Mouse (Mus musculus): ENCODE data around the gene Ctdspl.

GRCm38 (mm10) chr9:119068266-119068665 lies 142.0 kb downstream of the Ctdspl start:
- no peak for TF ChIP-seq POLR2AphosphoS2 (IDR thresholded peaks at IDR 0.05; ENCODE audit: insufficient read length, low read depth)
- TF ChIP-seq POLR2A (IDR thresholded peaks at IDR 0.05; ENCODE audit: insufficient read length, low read depth) = no peak

All from myocyte (in vitro differentiated cells).